Mouse (Mus musculus): ENCODE data around the gene Madcam1.

GRCm38 (mm10) chr10:79688720-79689119 is 24.4 kb downstream of the Madcam1 start, which contains the start of gene Gzmm:
- TF ChIP-seq GATA2 (IDR thresholded peaks at IDR 0.05; ENCODE audit: borderline replicate concordance, low read depth, low read length) (no peak), POLR2AphosphoS5 (IDR thresholded peaks at IDR 0.05; ENCODE audit: insufficient replicate concordance, low read depth, low read length) (no peak; the same call in 1 of the 2 replicates), TAL1 (conservative IDR thresholded peaks at IDR 0.05; ENCODE audit: low read depth, low read length) (no peak), CTCF (IDR thresholded peaks at IDR 0.05; ENCODE audit: low read depth, low read length) (no peak)

Measured in G1E (cell line).